Comparison of ENCODE assay signal across 9 mouse cellular contexts in genomic region chr8:106887336-106888189, GRCm38 (mm10). TPM values are rescaled to one million over a fixed set of nuclear protein-coding genes. Genes with fewer than 3 reads are reported as not detected.
DNase-seq lines count a peak whose midpoint lies in the region; ATAC-seq and TF ChIP-seq lines count a peak whose summit lies in the region.
"Had no signal": no experiment of that assay in that cellular context is flagged by ENCODE, and none has a peak within 500 bp of the region (broad histone marks: within the 10 kb centered on the region; RNA-seq: fewer than 3 reads in every experiment).

No protein-coding gene starts in this region.

- H3K4me3 ChIP-seq in intestine, embryonic 16.5 days (ENCODE audit: low read length): no peak overlapping the region
- H3K4me3 ChIP-seq in limb, embryonic 14.5 days (replicated peaks; ENCODE audit: low read length): no peak overlapping the region
- H3K4me3 ChIP-seq: erythroblast, embryonic 14.5 days had no signal

- peaks cover 8% of the 10 kb centered on the region for H3K36me3 ChIP-seq in intestine, embryonic 16.5 days (ENCODE audit: control insufficient read depth, insufficient read depth, low read length)
- H3K36me3 ChIP-seq in limb, embryonic 14.5 days (ENCODE audit: control insufficient read depth, insufficient read depth, low read length): peaks cover 46% of the 10 kb centered on the region
- no peaks in the 10 kb centered on the region; the same call in 1 of the 2 replicates for H3K36me3 ChIP-seq in splenic B cell, adult 2 months (ENCODE audit: control insufficient read depth, insufficient read depth, low read length, poor library complexity, severe bottlenecking)

- no peaks in the 10 kb centered on the region for H3K9me3 ChIP-seq in intestine, embryonic 16.5 days (ENCODE audit: control insufficient read depth, low read length)
- H3K9me3 ChIP-seq in limb, embryonic 14.5 days (ENCODE audit: control insufficient read depth, low read length): no peaks in the 10 kb centered on the region

- H3K4me2 ChIP-seq in intestine, embryonic 16.5 days (ENCODE audit: low read depth, low read length): no peak overlapping the region
- H3K4me2 ChIP-seq in limb, embryonic 14.5 days (replicated peaks; ENCODE audit: low read depth, low read length, severe bottlenecking): no peak overlapping the region

- H3K9ac ChIP-seq in intestine, embryonic 16.5 days (ENCODE audit: low read depth, low read length): no peak overlapping the region
- no peak overlapping the region for H3K9ac ChIP-seq in limb, embryonic 14.5 days (ENCODE audit: low read depth, low read length, severe bottlenecking)

- TF ChIP-seq POLR2A in limb, embryonic 14.5 days (IDR thresholded peaks at IDR 0.05; ENCODE audit: borderline replicate concordance, extremely low read depth, insufficient read depth, insufficient read length): no peak

- H3K27ac ChIP-seq in intestine, embryonic 16.5 days (ENCODE audit: low read length): no peak overlapping the region
- no peak overlapping the region for H3K27ac ChIP-seq in limb, embryonic 14.5 days (replicated peaks; ENCODE audit: low read depth, low read length)

- H3K4me1 ChIP-seq in intestine, embryonic 16.5 days (ENCODE audit: control insufficient read depth, insufficient read depth, low read length): peaks cover 9% of the 10 kb centered on the region
- peaks cover 8% of the 10 kb centered on the region; the same call in 1 of the 2 replicates for H3K4me1 ChIP-seq in limb, embryonic 14.5 days (ENCODE audit: control insufficient read depth, insufficient read depth, low read length)

- WGBS in intestine, embryonic 16.5 days: 44% methylated on average over 5 of the region's 5 CpGs
- 46% methylated on average over 5 of the region's 5 CpGs for WGBS in limb, embryonic 14.5 days

- H3K27me3 ChIP-seq in intestine, embryonic 16.5 days (replicated peaks; ENCODE audit: control insufficient read depth, insufficient read depth, low read length): no peaks in the 10 kb centered on the region
- no peaks in the 10 kb centered on the region for H3K27me3 ChIP-seq in limb, embryonic 14.5 days (ENCODE audit: control insufficient read depth, insufficient read depth, low read length)
- H3K27me3 ChIP-seq in splenic B cell, adult 2 months (ENCODE audit: control insufficient read depth, insufficient read depth, low read length, poor library complexity, severe bottlenecking): no peaks in the 10 kb centered on the region

- peak; percentile 62 for ATAC-seq in intestine, embryonic 16.5 days
- ATAC-seq in limb, embryonic 14.5 days (ENCODE audit: low FRiP score, low read depth): peak; percentile 75
- ATAC-seq in monocyte, adult 5-6 weeks (replicated peaks; ENCODE audit: insufficient number of reproducible peaks, low FRiP score, low TSS enrichment, poor library complexity, severe bottlenecking): peak; percentile 70

- peak; percentile 85 for DNase-seq in A20 (ENCODE audit: low read depth, low spot score)
- peak; percentile 86 for DNase-seq in R1 (ENCODE audit: low read depth, low spot score)
- peak; percentile 75 to 89 for DNase-seq in cerebellum, postnatal 25 days
- DNase-seq in frontal cortex, postnatal 36 days (ENCODE audit: low spot score in 2 of 2): peak; percentile 62 to 72
- DNase-seq in limb, embryonic 14.5 days (ENCODE audit: low spot score): peak; percentile 89
- DNase-seq in splenic B cell, adult 2 months (ENCODE audit: low read depth, low spot score): peak; percentile 91

RNA-seq across cellular contexts. Expression of gene Utp4, which starts 5.9 kb away (rescaled TPM):
- polyA plus RNA-seq in intestine, embryonic 16.5 days (2015; fragmentation: Nextera tagmentation; extraction: Ambion mirVana): 56.6 and 66.6 TPM in 2 replicates
- polyA plus RNA-seq in limb, embryonic 14.5 days (2012; rRNA removed): 50.7 and 53.3 TPM in 2 replicates
- 61.9 and 64.0 TPM in 2 replicates for polyA plus RNA-seq in limb, embryonic 14.5 days (2014; fragmentation: Nextera tagmentation; extraction: Ambion mirVana)
- total RNA-seq in monocyte, adult 5-6 weeks (2017): 11.8 to 14.7 TPM (median 13.0 TPM) in 3 replicates

RNA-seq across cellular contexts. Expression of gene Has3, which starts 17.5 kb away (rescaled TPM):
- polyA plus RNA-seq in intestine, embryonic 16.5 days (2015; fragmentation: Nextera tagmentation; extraction: Ambion mirVana): 0.09 and 0.28 TPM in 2 replicates
- 1.9 and 2.0 TPM in 2 replicates for polyA plus RNA-seq in limb, embryonic 14.5 days (2012; rRNA removed)
- 0.53 and 0.58 TPM in 2 replicates for polyA plus RNA-seq in limb, embryonic 14.5 days (2014; fragmentation: Nextera tagmentation; extraction: Ambion mirVana)
- total RNA-seq in monocyte, adult 5-6 weeks (2017): 0.32 to 1.6 TPM (median 1.4 TPM) in 3 replicates
- polyA plus RNA-seq: erythroblast, embryonic 14.5 days had no signal

RNA-seq across cellular contexts. Expression of gene Sntb2, which starts 48.0 kb away (rescaled TPM):
- polyA plus RNA-seq in intestine, embryonic 16.5 days (2015; fragmentation: Nextera tagmentation; extraction: Ambion mirVana): 8.5 and 9.1 TPM in 2 replicates
- 13.9 and 15.4 TPM in 2 replicates for polyA plus RNA-seq in limb, embryonic 14.5 days (2012; rRNA removed)
- 20.4 and 20.7 TPM in 2 replicates for polyA plus RNA-seq in limb, embryonic 14.5 days (2014; fragmentation: Nextera tagmentation; extraction: Ambion mirVana)
- total RNA-seq in monocyte, adult 5-6 weeks (2017): 11.4 to 17.9 TPM (median 13.6 TPM) in 3 replicates
